In the genomic region with DNA sequence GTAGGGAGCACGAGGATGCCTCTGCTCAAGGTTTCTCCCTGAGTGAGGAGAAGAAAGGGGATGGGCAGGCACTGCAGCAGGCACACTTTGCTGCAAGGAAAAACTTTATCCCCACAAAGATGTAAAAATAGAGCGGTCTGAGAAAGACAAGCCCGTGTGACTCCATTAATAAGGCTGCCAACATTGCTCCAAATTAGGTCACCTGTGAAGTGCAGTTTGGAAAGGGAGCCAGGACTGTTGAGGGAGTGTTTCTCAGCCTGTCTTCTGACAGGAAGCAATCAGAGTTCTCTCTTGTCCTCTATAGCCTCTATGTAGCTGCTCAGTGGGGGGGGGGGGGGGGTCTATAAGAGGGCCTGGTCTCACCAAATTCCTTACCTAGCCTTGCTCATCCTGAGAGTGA, we compare ENCODE assay signal across 32 mouse cellular contexts. TPM values are rescaled to one million over a fixed set of nuclear protein-coding genes. Genes with fewer than 3 reads are reported as not detected.
DNase-seq lines count a peak whose midpoint lies in the region; ATAC-seq and TF ChIP-seq lines count a peak whose summit lies in the region.
"Had no signal": no experiment of that assay in that cellular context is flagged by ENCODE, and none has a peak within 500 bp of the region (broad histone marks: within the 10 kb centered on the region; RNA-seq: fewer than 3 reads in every experiment).

No protein-coding gene starts in this region.

- 0 out of 2 replicates have a peak, but pooled peaks cover 8% of the 10 kb centered on the region for H3K4me1 ChIP-seq in heart, postnatal 0 days (ENCODE audit: control insufficient read depth, insufficient read depth)
- no peaks in the 10 kb centered on the region for H3K4me1 ChIP-seq in stomach, embryonic 15.5 days
- H3K4me1 ChIP-seq in stomach, postnatal 0 days (replicated peaks; ENCODE audit: control insufficient read depth, insufficient read depth): no peaks in the 10 kb centered on the region
- H3K4me1 ChIP-seq in hindbrain, embryonic 11.5 days (replicated peaks; ENCODE audit: control insufficient read depth, insufficient read depth, low read length): no peaks in the 10 kb centered on the region
- H3K4me1 ChIP-seq: forebrain, embryonic 10.5 days; forebrain, embryonic 13.5 days; heart, embryonic 13.5 days had no signal

- no peak for TF ChIP-seq EP300 in heart, postnatal 0 days (IDR thresholded peaks at IDR 0.05; ENCODE audit: low read depth)
- TF ChIP-seq EP300 in stomach, postnatal 0 days (optimal IDR thresholded peaks at IDR 0.05): no peak

- ATAC-seq in heart, postnatal 0 days (ENCODE audit: insufficient read depth, low read depth): peak; percentile 55; the same call in 1 of the 2 replicates
- ATAC-seq in stomach, embryonic 15.5 days (ENCODE audit: insufficient read depth, low FRiP score, low read depth): 0 out of 2 replicates have a peak, but pooled peaks have one; percentile 27
- no peak for ATAC-seq in stomach, postnatal 0 days (ENCODE audit: low FRiP score, low TSS enrichment)
- no peak for ATAC-seq in hindbrain, embryonic 11.5 days (ENCODE audit: low FRiP score)
- ATAC-seq: CD4-positive, CD25-positive, alpha-beta regulatory T cell, adult 4 months; forebrain, embryonic 13.5 days; forebrain, embryonic 16.5 days; hindbrain, embryonic 16.5 days; intestine, embryonic 15.5 days had no signal

- no peak overlapping the region; the same call in 1 of the 2 replicates for H3K4me2 ChIP-seq in heart, postnatal 0 days (ENCODE audit: low read depth, low read length)
- H3K4me2 ChIP-seq in stomach, embryonic 15.5 days: no peak overlapping the region
- no peak overlapping the region for H3K4me2 ChIP-seq in stomach, postnatal 0 days (replicated peaks; ENCODE audit: low read depth)
- no peak overlapping the region for H3K4me2 ChIP-seq in hindbrain, embryonic 11.5 days (replicated peaks; ENCODE audit: low read depth, low read length)
- H3K4me2 ChIP-seq: forebrain, embryonic 13.5 days; heart, embryonic 13.5 days; hindbrain, embryonic 13.5 days; intestine, embryonic 15.5 days had no signal

- intact Hi-C loops in heart, postnatal 36 days (cut with DNase I): no loop called here
- intact Hi-C loops in heart, postnatal 14 days (cut with DNase I): no loop called here

- 30% methylated on average over 3 of the region's 3 CpGs for WGBS in heart, postnatal 0 days
- 65% methylated on average over 3 of the region's 3 CpGs for WGBS in stomach, embryonic 15.5 days
- WGBS in stomach, postnatal 0 days: 48% methylated on average over 3 of the region's 3 CpGs
- WGBS in hindbrain, embryonic 11.5 days: 85% methylated on average over 3 of the region's 3 CpGs

- H3K9ac ChIP-seq in heart, postnatal 0 days (replicated peaks; ENCODE audit: low read depth, low read length): no peak overlapping the region
- H3K9ac ChIP-seq in stomach, embryonic 15.5 days: no peak overlapping the region
- H3K9ac ChIP-seq in stomach, postnatal 0 days (ENCODE audit: low read length): no peak overlapping the region
- no peak overlapping the region for H3K9ac ChIP-seq in hindbrain, embryonic 11.5 days (ENCODE audit: low read depth, low read length)
- H3K9ac ChIP-seq: forebrain, embryonic 13.5 days; heart, embryonic 13.5 days; hindbrain, embryonic 13.5 days; intestine, embryonic 15.5 days had no signal

- peak; percentile 25 to 49 for DNase-seq in heart, adult 18-20 months
- no peak for DNase-seq in heart, postnatal 36 days
- DNase-seq in heart, postnatal 0 days (ENCODE audit: low spot score): peak; percentile 41
- DNase-seq in heart, postnatal 14 days: no peak
- no peak for DNase-seq in stomach, postnatal 0 days (ENCODE audit: low spot score)
- no peak for DNase-seq in hindbrain, embryonic 11.5 days (ENCODE audit: low spot score)
- DNase-seq: adrenal gland, adult 2 months; adrenal gland, postnatal 14 days; cerebellum, adult 11-12 months; cerebellum, adult 9-11 months; gastrocnemius, postnatal 10 days; gastrocnemius, postnatal 36 days; kidney, adult 11 months; kidney, adult 8-10 months had no signal

- no peak overlapping the region for H3K4me3 ChIP-seq in heart, postnatal 0 days (ENCODE audit: low read depth, low read length)
- H3K4me3 ChIP-seq in stomach, embryonic 15.5 days (replicated peaks): no peak overlapping the region
- no peak overlapping the region for H3K4me3 ChIP-seq in stomach, postnatal 0 days (ENCODE audit: low read depth, low read length)
- no peak overlapping the region for H3K4me3 ChIP-seq in hindbrain, embryonic 11.5 days (ENCODE audit: low read depth, low read length)
- H3K4me3 ChIP-seq: forebrain, embryonic 10.5 days; forebrain, embryonic 13.5 days; heart, embryonic 13.5 days; hindbrain, embryonic 13.5 days; intestine, embryonic 15.5 days had no signal

- no peaks in the 10 kb centered on the region for H3K9me3 ChIP-seq in heart, postnatal 0 days (replicated peaks; ENCODE audit: control insufficient read depth, low read length)
- H3K9me3 ChIP-seq in stomach, embryonic 15.5 days: no peaks in the 10 kb centered on the region
- no peaks in the 10 kb centered on the region for H3K9me3 ChIP-seq in stomach, postnatal 0 days (ENCODE audit: control insufficient read depth, low read length)
- H3K9me3 ChIP-seq in hindbrain, embryonic 11.5 days (ENCODE audit: control insufficient read depth, low read length): no peaks in the 10 kb centered on the region
- H3K9me3 ChIP-seq: forebrain, embryonic 10.5 days; forebrain, embryonic 13.5 days; heart, embryonic 13.5 days; hindbrain, embryonic 13.5 days; intestine, embryonic 15.5 days had no signal

- H3K36me3 ChIP-seq in heart, postnatal 0 days (replicated peaks; ENCODE audit: control insufficient read depth, insufficient read depth, low read length): no peaks in the 10 kb centered on the region
- H3K36me3 ChIP-seq in stomach, embryonic 15.5 days: no peaks in the 10 kb centered on the region
- no peaks in the 10 kb centered on the region for H3K36me3 ChIP-seq in stomach, postnatal 0 days (ENCODE audit: control insufficient read depth, insufficient read depth, low read length)
- H3K36me3 ChIP-seq in hindbrain, embryonic 11.5 days (ENCODE audit: control insufficient read depth, insufficient read depth, low read length): no peaks in the 10 kb centered on the region
- H3K36me3 ChIP-seq: forebrain, embryonic 10.5 days; heart, embryonic 13.5 days; hindbrain, embryonic 13.5 days; intestine, embryonic 15.5 days had no signal

- TF ChIP-seq CTCF in heart, postnatal 0 days (IDR thresholded peaks at IDR 0.05; ENCODE audit: low read depth): no peak
- no peak for TF ChIP-seq CTCF in stomach, postnatal 0 days (IDR thresholded peaks at IDR 0.05; ENCODE audit: low read depth)

- no peak overlapping the region for H3K27ac ChIP-seq in heart, postnatal 0 days (ENCODE audit: low read depth)
- H3K27ac ChIP-seq in stomach, embryonic 15.5 days: no peak overlapping the region
- no peak overlapping the region for H3K27ac ChIP-seq in stomach, postnatal 0 days (replicated peaks)
- H3K27ac ChIP-seq in hindbrain, embryonic 11.5 days (ENCODE audit: low read depth, low read length): no peak overlapping the region
- H3K27ac ChIP-seq: forebrain, embryonic 10.5 days; forebrain, embryonic 13.5 days; heart, embryonic 13.5 days; hindbrain, embryonic 13.5 days; intestine, embryonic 15.5 days had no signal

- H3K27me3 ChIP-seq in heart, postnatal 0 days (ENCODE audit: control insufficient read depth, insufficient read depth, low read length): no peaks in the 10 kb centered on the region
- no peaks in the 10 kb centered on the region for H3K27me3 ChIP-seq in stomach, embryonic 15.5 days (replicated peaks)
- H3K27me3 ChIP-seq in stomach, postnatal 0 days (ENCODE audit: control insufficient read depth, insufficient read depth, low read length): no peaks in the 10 kb centered on the region
- no peaks in the 10 kb centered on the region for H3K27me3 ChIP-seq in hindbrain, embryonic 11.5 days (ENCODE audit: control insufficient read depth, insufficient read depth, low read length)
- H3K27me3 ChIP-seq: forebrain, embryonic 13.5 days; heart, embryonic 13.5 days; hindbrain, embryonic 13.5 days; intestine, embryonic 15.5 days had no signal

RNA-seq across cellular contexts. Expression of a gene that starts 51.0 kb away (rescaled TPM):
- not detected for total RNA-seq in heart, adult 18-20 months (2021)
- total RNA-seq in heart, postnatal 36 days (2021): not detected
- not detected in 2 replicates for total RNA-seq in heart, postnatal 0 days (2014; rRNA removed; ENCODE audit: low replicate concordance)
- polyA plus RNA-seq in heart, postnatal 0 days (2015; fragmentation: Nextera tagmentation; extraction: Ambion mirVana): not detected in 2 replicates
- total RNA-seq in heart, postnatal 14 days (2021): not detected
- polyA plus RNA-seq in stomach, embryonic 15.5 days (2015; fragmentation: Nextera tagmentation; extraction: Ambion mirVana): not detected in 2 replicates
- not detected in 2 replicates for polyA plus RNA-seq in stomach, postnatal 0 days (2015; fragmentation: Nextera tagmentation; extraction: Ambion mirVana)
- not detected in 2 replicates for polyA plus RNA-seq in hindbrain, embryonic 11.5 days (2014; fragmentation: Nextera tagmentation; extraction: Ambion mirVana)
- total RNA-seq: adrenal gland, adult 2 months; adrenal gland, postnatal 14 days; adrenal gland, postnatal 4 days; gastrocnemius, adult 18-20 months; gastrocnemius, postnatal 10 days; gastrocnemius, postnatal 36 days; granulocyte monocyte progenitor cell, adult 5-6 weeks; hematopoietic stem cell, adult 5-6 weeks; MEL had no signal
- polyA plus RNA-seq: adrenal gland, adult 2 months; brain, embryonic 14.5 days; C2C12; CD4-positive, CD25-positive, alpha-beta regulatory T cell, adult 4 months; embryonic facial prominence, embryonic 11.5 days; embryonic facial prominence, embryonic 14.5 days; forebrain, embryonic 10.5 days; forebrain, embryonic 13.5 days; forebrain, embryonic 16.5 days; heart, embryonic 13.5 days; hindbrain, embryonic 13.5 days; hindbrain, embryonic 16.5 days; intestine, embryonic 15.5 days had no signal

Comparison
In these comparisons a context has a peak if more than half of its experiments do, and no peak if none do; other contexts are left out.
1. DNase-seq: peak in heart, adult 18-20 months (2 of 2) and heart, postnatal 0 days (single experiment); none in heart, postnatal 36 days (0 of 2), heart, postnatal 14 days (0 of 2), stomach, postnatal 0 days (single experiment) and hindbrain, embryonic 11.5 days (single experiment).
2. ATAC-seq: peak in heart, postnatal 0 days (single experiment) and stomach, embryonic 15.5 days (single experiment); none in stomach, postnatal 0 days (single experiment) and hindbrain, embryonic 11.5 days (single experiment).